Mouse (Mus musculus) WW6 (cell line): Measurements from ENCODE around the gene Dapp1.
A peak's percentile ranks its signal among the peaks of the same experiment; 100 is the strongest.
"Not testable (repeated sequence)": the region's sequence is repeated elsewhere in the genome, so short reads cannot be mapped to it uniquely, and the experiment has no call there.

ENCODE experiments used
- DNase-seq: peaks from one replicate; pipeline ENCODE4 v3.0.0-alpha.2; 2013; ENCODE audit warnings: low read depth, low spot score

Gene Dapp1

GRCm38 (mm10) chr3:137918932-137919311, 62.4 kb downstream of the Dapp1 start:
- DNase-seq: no peak

DNA sequence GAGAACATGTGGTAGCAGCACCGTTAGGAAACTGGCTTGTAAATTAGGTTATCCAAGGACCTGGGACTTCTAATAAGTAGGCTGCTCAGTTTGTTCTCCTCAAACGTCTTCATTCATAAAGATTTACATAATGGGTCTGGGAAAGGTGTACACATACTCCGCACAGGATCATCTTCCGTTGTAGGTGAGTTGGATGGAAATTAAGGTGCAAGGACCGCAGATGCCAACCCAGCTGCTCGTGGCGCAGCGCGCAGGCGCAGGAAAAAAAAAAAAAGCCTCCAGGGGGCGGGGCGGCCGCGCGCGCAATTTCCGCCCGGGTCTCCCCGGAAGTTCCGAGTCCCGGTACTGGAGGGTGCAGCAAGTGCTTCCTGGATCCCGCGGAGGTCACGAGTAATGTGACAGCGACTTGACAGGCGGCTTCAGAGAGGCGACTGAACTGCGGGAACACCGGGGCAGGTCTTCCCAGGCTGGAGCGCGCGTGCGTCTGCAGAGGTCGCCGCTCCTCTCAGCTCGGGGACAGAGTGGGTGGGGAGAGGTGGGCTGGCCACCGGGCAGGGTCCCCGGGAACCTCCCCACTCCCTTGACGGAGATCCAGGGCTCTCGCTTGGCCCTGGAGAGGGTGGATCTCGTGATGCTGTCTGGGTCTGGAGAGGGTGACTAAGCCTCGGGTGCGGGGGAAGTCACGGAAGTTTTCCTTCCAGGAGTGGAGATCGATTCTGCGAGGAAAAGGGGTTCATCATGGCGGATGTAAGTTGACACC, 63.0 kb downstream of the Dapp1 start, which contains the start of gene Lamtor3:
TSS of gene Lamtor3 (plus strand) at position 335 of the 760 bp plus-strand sequence.
- peak; percentile 68 for DNase-seq

DNA sequence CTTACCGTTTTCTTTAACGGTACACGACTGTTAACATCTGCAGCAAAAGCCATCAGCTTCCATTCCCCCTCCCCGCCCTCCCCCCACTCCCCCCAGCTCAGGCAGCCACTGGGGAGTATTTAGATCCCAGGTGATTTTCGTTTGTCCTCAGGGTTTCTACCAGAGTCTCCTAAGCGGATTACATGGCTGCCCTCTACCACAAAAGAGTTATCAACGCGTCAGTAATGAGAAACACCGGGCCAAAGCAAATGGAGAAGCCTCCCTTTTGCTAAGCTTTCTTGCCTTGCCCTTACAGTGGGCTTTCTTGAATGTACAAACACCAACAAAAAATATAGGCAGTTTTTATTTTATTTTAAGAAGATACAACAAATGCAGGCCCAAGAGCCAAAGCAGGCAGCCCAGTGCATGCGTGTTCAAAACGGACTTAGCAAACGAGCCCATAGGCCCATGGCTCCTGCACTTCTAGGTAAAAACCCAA, 63.6 kb downstream of the Dapp1 start:
- no peak for DNase-seq

GRCm38 (mm10) chr3:137914567-137914966, 66.8 kb downstream of the Dapp1 start:
- not testable (repeated sequence) for DNase-seq

- no peak for DNase-seq
These were observed 68.3 kb downstream of the Dapp1 start for GRCm38 (mm10) chr3:137913093-137913492.

- DNase-seq: no peak
These were observed 81.2 kb downstream of the Dapp1 start for GRCm38 (mm10) chr3:137900149-137900548.

DNA sequence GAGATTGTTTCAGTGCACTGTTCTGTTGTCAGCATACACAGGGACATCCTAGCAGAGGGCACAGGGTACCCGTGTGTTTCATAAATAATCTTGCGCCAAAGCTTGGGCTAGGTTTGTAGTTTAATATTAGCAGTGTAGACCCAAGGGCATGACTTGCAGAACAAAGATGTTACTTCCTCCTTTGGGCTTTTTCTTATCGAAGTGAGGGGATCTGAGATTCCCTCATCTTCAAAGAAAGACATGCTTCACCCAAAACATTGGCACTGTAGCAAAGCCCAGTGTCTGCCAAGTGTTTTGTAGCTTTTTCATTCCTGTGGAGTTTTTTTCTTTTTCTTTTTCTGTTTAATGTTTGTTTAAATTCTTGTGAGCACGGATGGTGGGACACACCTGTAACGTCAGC, 83.7 kb downstream of the Dapp1 start:
- DNase-seq: no peak

DNA sequence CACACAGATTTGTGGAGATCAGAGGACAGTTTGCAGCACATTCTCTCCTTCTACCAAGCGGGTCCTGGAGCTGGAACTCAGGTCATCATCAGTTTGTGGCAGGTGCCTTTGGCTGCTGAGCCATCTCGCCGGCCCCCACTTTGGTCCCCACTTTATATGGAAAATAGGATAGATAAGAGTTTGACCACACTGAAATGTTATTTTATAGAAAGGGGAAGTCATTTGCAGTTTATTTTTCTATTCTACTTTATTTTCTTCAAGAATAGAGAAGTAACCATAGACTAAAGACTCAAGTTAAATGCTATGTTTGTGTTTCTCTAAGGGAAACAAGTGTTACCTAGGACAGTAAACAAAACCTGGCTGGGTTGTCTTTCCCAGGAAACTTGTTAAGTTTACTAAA, 84.5 kb downstream of the Dapp1 start:
- DNase-seq: no peak

DNA sequence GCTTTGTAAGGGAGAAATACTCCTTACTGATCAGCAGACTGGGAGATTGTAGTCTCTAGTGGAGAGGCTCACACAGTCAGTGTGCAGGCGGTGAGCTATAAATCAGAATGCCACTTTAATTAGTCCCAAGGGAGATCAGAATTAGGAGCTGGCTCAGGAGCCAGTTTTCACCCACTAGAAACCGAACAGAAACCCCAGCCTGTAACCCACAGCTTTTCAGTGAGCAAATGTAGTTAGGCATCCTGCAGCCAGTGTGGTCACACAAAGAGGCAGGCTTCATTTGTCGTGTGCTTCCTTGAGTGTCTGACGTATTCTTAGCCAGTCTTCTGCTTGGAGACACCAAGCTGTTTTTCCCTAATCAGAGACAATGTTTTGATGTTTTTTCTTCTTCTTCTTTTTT, 85.0 kb downstream of the Dapp1 start:
- DNase-seq: no peak

DNA sequence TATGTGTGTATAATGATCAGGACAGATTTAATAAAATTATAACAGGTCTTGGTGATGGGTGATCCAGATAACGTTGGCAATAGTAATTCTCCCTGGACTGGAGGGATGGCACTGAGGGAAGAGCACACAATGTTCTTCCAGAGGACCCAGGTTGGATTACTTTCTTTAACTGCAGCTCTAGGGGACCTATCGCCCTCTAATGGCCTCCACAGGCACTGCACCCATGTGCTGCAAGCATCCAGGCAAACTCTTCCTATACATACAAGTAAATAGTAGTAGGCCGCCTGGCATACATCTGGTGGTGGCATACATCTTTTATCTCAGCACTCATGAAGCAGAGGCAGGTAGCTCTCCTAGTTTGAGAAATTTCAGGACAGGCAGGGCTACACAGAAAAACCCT, 86.1 kb downstream of the Dapp1 start:
- DNase-seq: peak; percentile 36

- no peak for DNase-seq
These were observed 87.6 kb downstream of the Dapp1 start for GRCm38 (mm10) chr3:137893789-137894188.

GRCm38 (mm10) chr3:137892118-137892517, 89.2 kb downstream of the Dapp1 start:
- no peak for DNase-seq

GRCm38 (mm10) chr3:137891089-137891488, 90.3 kb downstream of the Dapp1 start:
- no peak for DNase-seq

DNA sequence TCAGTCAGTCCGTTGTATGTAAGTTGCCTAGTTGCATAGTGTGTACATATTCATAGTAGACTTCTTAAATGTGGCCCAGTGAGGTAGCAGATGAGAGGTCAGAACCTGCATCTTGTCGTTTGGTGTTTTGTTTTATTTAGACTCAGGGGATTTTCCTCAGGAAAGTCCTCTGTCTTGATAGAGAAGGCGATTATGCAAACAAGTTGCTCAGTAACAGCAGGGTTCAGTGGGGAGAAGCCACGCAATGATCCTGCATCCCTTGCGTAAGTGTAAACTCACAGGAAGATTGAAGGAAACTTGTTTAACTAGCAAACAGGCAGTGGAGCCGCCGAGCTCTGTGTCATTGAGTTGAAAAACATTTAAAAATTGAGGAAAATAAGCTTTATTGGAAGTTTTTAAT, 93.4 kb downstream of the Dapp1 start:
- DNase-seq: no peak

DNA sequence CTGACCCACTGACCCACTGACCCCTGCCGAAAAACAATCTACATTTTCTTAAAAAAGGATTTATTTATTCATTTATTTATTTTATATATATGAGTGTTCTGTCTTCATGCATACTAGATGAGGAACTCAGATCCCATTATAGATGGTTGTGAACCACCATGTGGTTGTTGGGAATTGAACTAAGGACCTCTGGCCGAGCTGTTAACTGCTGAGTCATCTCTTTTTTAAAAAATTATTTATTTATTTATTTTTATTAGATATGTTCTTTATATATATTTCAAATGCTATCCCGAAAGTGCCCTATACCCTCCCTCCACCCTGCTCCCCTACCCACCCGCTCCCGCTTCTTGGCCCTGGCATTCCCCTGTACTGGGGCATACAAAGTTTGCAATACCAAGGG, 100.3 kb downstream of the Dapp1 start:
- DNase-seq: no peak
